Mouse (Mus musculus) liver, embryonic 14.5 days (tissue): ENCODE results near the gene Gm8113. TPM values are rescaled to one million over a fixed set of nuclear protein-coding genes. Genes with fewer than 3 reads are reported as not detected.
"Not testable (repeated sequence)": the region's sequence is repeated elsewhere in the genome, so short reads cannot be mapped to it uniquely, and the experiment has no call there.

Source experiments
- ATAC-seq: fragments of 200-750 bp; cut with Nextera tagmentation; 2 replicates; pipeline ENCODE4 v1.8.0; 2017; ENCODE audit warnings: moderate number of reproducible peaks, mild to moderate bottlenecking, moderate library complexity; ENCODE audit not compliant: insufficient read depth
- DNase-seq, 3 experiments: peaks; one replicate each; pipeline ENCODE4 v3.0.0-alpha.2; 2012 to 2013; ENCODE audit warnings: low read depth in 3 of 3, low spot score in 3 of 3
- H3K27ac ChIP-seq: fragments of 300-500 bp; sonication (generic); 2 replicates; pipeline ENCODE4 v1.5.1; 2014; ENCODE audit warnings: moderate library complexity, mild to moderate bottlenecking, control low read depth, inconsistent platforms
- H3K27me3 ChIP-seq: fragments of 300-500 bp; sonication (generic); 2 replicates; pipeline ENCODE4 v1.6.1; 2014; ENCODE audit warnings: mild to moderate bottlenecking, low read length, moderate library complexity; ENCODE audit not compliant: control insufficient read depth, insufficient read depth
- H3K36me3 ChIP-seq: fragments of 300-500 bp; sonication (generic); replicated peaks from 2 replicates; pipeline ENCODE4 v1.6.1; 2014; ENCODE audit warnings: low read depth; ENCODE audit not compliant: control insufficient read depth, insufficient read depth
- H3K4me1 ChIP-seq, 2 experiments: fragments of 200-500 bp in 1 of 2; fragments of 300-500 bp in 1 of 2; sonication (generic) in 1 of 2; replicated peaks; 2 replicates each; pipeline ENCODE4 v1.6.1; 2012 to 2014; ENCODE audit warnings: antibody characterized with exemption in 1 of 2, inconsistent platforms in 1 of 2, low read length in 1 of 2; ENCODE audit not compliant: control insufficient read depth in 2 of 2, insufficient read depth in 2 of 2
- H3K4me2 ChIP-seq: fragments of 300-500 bp; sonication (generic); 2 replicates; pipeline ENCODE4 v1.6.1; 2014; ENCODE audit warnings: low read depth, mild to moderate bottlenecking, control low read depth, moderate library complexity
- H3K4me3 ChIP-seq, 2 experiments: fragments of 200-500 bp in 1 of 2; fragments of 300-500 bp in 1 of 2; sonication (generic) in 1 of 2; 2 replicates each; pipeline ENCODE4 v1.5.1; 2012 to 2014; ENCODE audit warnings: low read depth in 2 of 2, low read length in 2 of 2, mild to moderate bottlenecking in 2 of 2, control low read depth in 1 of 2, inconsistent platforms in 1 of 2, moderate library complexity in 1 of 2; ENCODE audit not compliant: insufficient read depth in 1 of 2
- H3K9ac ChIP-seq: fragments of 300-500 bp; sonication (generic); replicated peaks from 2 replicates; pipeline ENCODE4 v1.6.1; 2014; ENCODE audit warnings: mild to moderate bottlenecking, control low read depth, moderate library complexity
- H3K9me3 ChIP-seq: fragments of 300-500 bp; sonication (generic); 2 replicates; pipeline ENCODE4 v1.6.1; 2016; ENCODE audit warnings: low read length, mixed read lengths; ENCODE audit not compliant: control insufficient read depth
- CTCF ChIP-seq: IDR thresholded peaks from 2 replicates; pipeline ENCODE4 v1.5.1; 2016; ENCODE audit warnings: antibody characterized with exemption, low read depth, control low read depth
- EP300 ChIP-seq: IDR thresholded peaks from 2 replicates; pipeline ENCODE4 v1.6.1; 2016; ENCODE audit warnings: antibody characterized with exemption, low read depth
- WGBS: fragments of 180-500 bp; shearing (Covaris S2); extraction: QIAGEN DNeasy Blood & Tissue Kit; methylation state at CpG from one replicate; pipeline ENCODE4 v1.1.7; 2014; ENCODE audit not compliant: insufficient replicate concordance; 5-methylcytosine and 5-hydroxymethylcytosine counted together
- polyA plus RNA-seq, 2 experiments: library from polyadenylated mRNA; depleted of rRNA in 1 of 2; stranded (reverse) in 1 of 2; unstranded in 1 of 2; fragments of >200 nt; fragmentation: Nextera tagmentation in 1 of 2; extraction: Ambion mirVana in 1 of 2; gene quantifications; 2 replicates each; pipeline versions ENCODE4 v1.2.1 to v1.2.3; 2012 to 2014

Gene Gm8113
- polyA plus RNA-seq, 2 experiments = 8.6 to 11.1 TPM

DNA sequence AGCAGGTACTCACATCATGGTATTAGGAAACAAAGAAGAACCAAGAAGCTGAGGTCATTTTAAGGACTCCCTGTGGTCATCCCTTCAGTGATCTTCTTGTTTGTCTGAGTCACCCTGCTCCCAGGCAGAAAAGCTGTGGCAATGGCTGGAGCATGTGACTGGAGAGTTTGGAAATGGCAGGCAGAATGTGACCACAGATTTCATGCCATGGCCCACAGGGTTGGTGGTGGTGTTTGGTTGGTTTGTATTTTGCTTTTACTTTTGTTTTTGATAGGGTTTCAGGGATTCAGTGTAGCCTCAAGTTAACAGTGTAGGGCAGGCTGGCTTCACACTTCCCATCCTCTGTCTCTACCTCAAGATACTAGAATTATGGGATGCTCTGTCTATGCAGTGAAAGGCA is 7.0 kb upstream of the Gm8113 start:
- not testable (repeated sequence) for DNase-seq, H3K27ac ChIP-seq

GRCm38 (mm10) chr14:43923459-43923858 is 1.7 kb upstream of the Gm8113 start, which contains the start of gene Ear10:
TSS of gene Ear10 (minus strand) at chr14:43923559.
- H3K27me3 ChIP-seq, H3K4me2 ChIP-seq, H3K9me3 ChIP-seq, DNase-seq, H3K4me3 ChIP-seq, H3K27ac ChIP-seq, H3K36me3 ChIP-seq, ATAC-seq, H3K4me1 ChIP-seq, H3K9ac ChIP-seq: not testable (repeated sequence)
- WGBS = 58% methylated on average over 3 of the region's 3 CpGs

More for the DNA sequence above, 7.0 kb upstream of the Gm8113 start:
- H3K9me3 ChIP-seq, H3K9ac ChIP-seq, ATAC-seq, H3K27me3 ChIP-seq, H3K36me3 ChIP-seq, H3K4me2 ChIP-seq, H3K4me1 ChIP-seq, H3K4me3 ChIP-seq: not testable (repeated sequence)

GRCm38 (mm10) chr14:43925404-43925950 is 287 bp downstream of the Gm8113 start:
- Histone ChIP-seq H3K9ac (peak overlapping the region; percentile 82), H3K4me3 (peak overlapping the region; percentile 66 to 98), H3K27ac (peak overlapping the region; percentile 71), H3K4me2 (peak overlapping the region; percentile 67)
- WGBS = 2% methylated on average over 21 of the region's 21 CpGs
- not testable (repeated sequence) for H3K36me3 ChIP-seq, H3K4me1 ChIP-seq, H3K9me3 ChIP-seq, H3K27me3 ChIP-seq
- TF ChIP-seq EP300 = 0 out of 2 replicates have a peak, but pooled peaks have one; percentile 12
- peak; percentile 80 for ATAC-seq
- peak in 1 of 3 experiments; percentile 27 for DNase-seq

DNA sequence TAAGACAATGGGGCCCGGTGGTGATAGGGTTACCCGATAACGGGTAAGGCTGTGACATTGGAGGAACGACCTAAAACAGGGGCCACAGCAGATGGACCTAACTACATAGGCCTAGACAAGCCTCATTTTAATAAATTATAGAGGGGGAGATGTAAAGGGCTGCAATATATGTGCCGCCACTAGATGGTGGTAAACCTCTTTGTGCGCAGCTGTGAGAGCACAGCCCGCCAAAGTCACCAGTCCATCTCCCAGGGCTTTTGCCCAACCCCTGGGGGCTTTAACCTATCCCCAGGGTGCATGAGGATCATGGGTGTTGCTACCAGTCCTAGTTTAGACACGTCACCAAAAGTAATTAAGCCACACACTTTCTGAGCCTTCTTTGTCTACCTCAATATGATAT is 7.8 kb downstream of the Gm8113 start:
- H3K36me3 ChIP-seq, H3K9ac ChIP-seq, DNase-seq, H3K27ac ChIP-seq, H3K9me3 ChIP-seq, ATAC-seq, H3K4me3 ChIP-seq, H3K4me2 ChIP-seq, H3K4me1 ChIP-seq, H3K27me3 ChIP-seq: not testable (repeated sequence)
- WGBS = 20% methylated on average over 8 of the region's 8 CpGs
- peak; percentile 81 for TF ChIP-seq CTCF

GRCm38 (mm10) chr14:43933399-43933798 is 8.2 kb downstream of the Gm8113 start:
- not testable (repeated sequence) for H3K27me3 ChIP-seq, H3K4me3 ChIP-seq, DNase-seq, H3K4me1 ChIP-seq, H3K36me3 ChIP-seq, H3K4me2 ChIP-seq, H3K9ac ChIP-seq, ATAC-seq, H3K9me3 ChIP-seq, H3K27ac ChIP-seq
- 37% methylated on average over 5 of the region's 5 CpGs for WGBS

GRCm38 (mm10) chr14:43953382-43953781 is 28.2 kb downstream of the Gm8113 start:
- H3K9ac ChIP-seq, H3K4me1 ChIP-seq, DNase-seq, H3K27ac ChIP-seq, ATAC-seq, H3K4me3 ChIP-seq, H3K9me3 ChIP-seq, H3K4me2 ChIP-seq, H3K36me3 ChIP-seq, H3K27me3 ChIP-seq: not testable (repeated sequence)
- 17% methylated on average over 2 of the region's 2 CpGs for WGBS

GRCm38 (mm10) chr14:43955074-43955473 is 29.9 kb downstream of the Gm8113 start:
- not testable (repeated sequence) for ATAC-seq

DNA sequence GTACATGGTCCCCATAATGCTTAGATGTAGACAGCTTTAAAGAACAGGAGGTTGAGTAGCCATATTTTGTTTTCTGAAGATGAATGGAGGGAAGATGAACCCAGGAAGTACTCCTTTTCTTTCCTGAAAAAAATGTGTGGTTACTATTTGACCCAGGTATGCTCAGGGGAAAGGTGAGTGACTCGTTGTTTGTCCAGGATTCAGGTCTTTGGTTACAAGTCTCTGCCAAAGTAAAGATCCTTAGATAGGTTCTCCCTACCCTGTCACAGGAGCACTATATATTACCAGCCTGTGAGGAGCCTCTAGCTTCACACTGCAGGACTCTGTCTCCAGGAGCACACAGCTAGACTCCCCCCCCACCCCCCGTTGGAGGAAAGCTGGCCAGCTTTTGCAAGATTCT is 31.6 kb downstream of the Gm8113 start, which contains the start of gene Ang5:
TSS of gene Ang5 (plus strand) at position 301 of the 400 bp plus-strand sequence.
- not testable (repeated sequence) for H3K9ac ChIP-seq, H3K27ac ChIP-seq, H3K36me3 ChIP-seq, H3K4me2 ChIP-seq, H3K4me1 ChIP-seq, H3K27me3 ChIP-seq, H3K4me3 ChIP-seq, ATAC-seq, DNase-seq, H3K9me3 ChIP-seq
- no CpG with 5 or more reads among the region's 2 CpGs for WGBS

More at GRCm38 (mm10) chr14:43955074-43955473, 29.9 kb downstream of the Gm8113 start:
- not testable (repeated sequence) for H3K4me1 ChIP-seq, H3K4me3 ChIP-seq, H3K27me3 ChIP-seq, H3K4me2 ChIP-seq, H3K9ac ChIP-seq, H3K9me3 ChIP-seq, H3K27ac ChIP-seq, H3K36me3 ChIP-seq, DNase-seq
- WGBS = no CpG with 5 or more reads among the region's 1 CpGs
